Mouse (Mus musculus) heart, embryonic 16.5 days (tissue): ENCODE data around the gene Lyst. TPM values are rescaled to one million over a fixed set of nuclear protein-coding genes. Genes with fewer than 3 reads are reported as not detected.
A peak's percentile ranks its signal among the peaks of the same experiment; 100 is the strongest.

Experiments used
- ATAC-seq: fragments of 200-750 bp; cut with Nextera tagmentation; replicated peaks from 2 replicates; pipeline ENCODE4 v1.8.0; 2017; ENCODE audit warnings: moderate number of reproducible peaks; ENCODE audit not compliant: insufficient read depth, low FRiP score; ENCODE audit errors: extremely low read depth
- H3K27ac ChIP-seq: fragments of 300-500 bp; sonication (generic); 2 replicates; pipeline ENCODE4 v1.5.1; 2014; ENCODE audit warnings: mild to moderate bottlenecking, low read length, control low read depth, moderate library complexity
- H3K27me3 ChIP-seq: fragments of 300-500 bp; sonication (generic); 2 replicates; pipeline ENCODE4 v1.6.1; 2014; ENCODE audit warnings: low read length, mixed read lengths; ENCODE audit not compliant: control insufficient read depth, insufficient read depth
- H3K36me3 ChIP-seq: fragments of 300-500 bp; sonication (generic); 2 replicates; pipeline ENCODE4 v1.6.1; 2014; ENCODE audit not compliant: control insufficient read depth, insufficient read depth
- H3K4me1 ChIP-seq: fragments of 300-500 bp; sonication (generic); 2 replicates; pipeline ENCODE4 v1.6.1; 2014; ENCODE audit warnings: low read length, mixed read lengths; ENCODE audit not compliant: control insufficient read depth, insufficient read depth
- H3K4me2 ChIP-seq: fragments of 300-500 bp; sonication (generic); 2 replicates; pipeline ENCODE4 v1.6.1; 2014; ENCODE audit warnings: low read depth, mild to moderate bottlenecking, control low read depth, low read length
- H3K4me3 ChIP-seq: fragments of 300-500 bp; sonication (generic); 2 replicates; pipeline ENCODE4 v1.5.1; 2014; ENCODE audit warnings: mild to moderate bottlenecking, control low read depth, low read length
- H3K9ac ChIP-seq: fragments of 300-500 bp; sonication (generic); 2 replicates; pipeline ENCODE4 v1.6.1; 2014; ENCODE audit warnings: low read length, control low read depth
- H3K9me3 ChIP-seq: fragments of 300-500 bp; sonication (generic); replicated peaks from 2 replicates; pipeline ENCODE4 v1.6.1; 2016; ENCODE audit warnings: low read length; ENCODE audit not compliant: control insufficient read depth
- WGBS: fragments of 180-500 bp; shearing (Covaris S2); extraction: QIAGEN DNeasy Blood & Tissue Kit; methylation state at CpG from one replicate; pipeline ENCODE4 v1.1.7; 2014; 5-methylcytosine and 5-hydroxymethylcytosine counted together
- polyA plus RNA-seq: library from polyadenylated mRNA; unstranded; fragments of >200 nt; fragmentation: Nextera tagmentation; extraction: Ambion mirVana; gene quantifications from 2 replicates; pipeline ENCODE4 v1.2.1, GENCODE M21; 2015

Lyst gene
- polyA plus RNA-seq, 1 experiment from 2014 or later, result 3.2 TPM

DNA sequence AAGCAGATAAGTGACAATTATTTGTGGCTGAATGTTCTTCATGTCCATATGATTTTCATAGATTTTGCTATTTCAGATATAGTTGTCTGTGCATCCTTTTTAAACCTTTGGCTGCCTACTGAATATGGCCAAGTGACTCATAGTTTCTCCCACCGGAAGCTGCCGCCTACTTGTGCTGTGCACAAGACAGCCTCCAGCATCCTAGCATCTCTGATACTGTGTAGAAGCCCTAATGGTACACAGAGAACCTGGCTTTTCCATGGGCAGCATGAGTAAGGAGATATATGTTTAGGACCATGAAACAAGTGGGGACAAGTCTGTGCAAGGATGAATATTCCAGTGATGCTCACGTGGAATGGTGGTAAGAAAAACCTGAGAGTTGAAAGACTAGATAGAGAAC is 35.0 kb upstream of the Lyst start:
- no peaks in the 10 kb centered on the region for H3K36me3 ChIP-seq
- no peak for ATAC-seq
- H3K4me3 ChIP-seq, result no peak overlapping the region
- no peak overlapping the region for H3K27ac ChIP-seq
- H3K9ac ChIP-seq, result no peak overlapping the region
- WGBS, result 87% methylated on average over 3 of the region's 3 CpGs
- H3K4me2 ChIP-seq, result no peak overlapping the region
- no peaks in the 10 kb centered on the region for H3K9me3 ChIP-seq
- H3K27me3 ChIP-seq, result no peaks in the 10 kb centered on the region
- H3K4me1 ChIP-seq, result 0 out of 2 replicates have a peak, but pooled peaks cover 2% of the 10 kb centered on the region

DNA sequence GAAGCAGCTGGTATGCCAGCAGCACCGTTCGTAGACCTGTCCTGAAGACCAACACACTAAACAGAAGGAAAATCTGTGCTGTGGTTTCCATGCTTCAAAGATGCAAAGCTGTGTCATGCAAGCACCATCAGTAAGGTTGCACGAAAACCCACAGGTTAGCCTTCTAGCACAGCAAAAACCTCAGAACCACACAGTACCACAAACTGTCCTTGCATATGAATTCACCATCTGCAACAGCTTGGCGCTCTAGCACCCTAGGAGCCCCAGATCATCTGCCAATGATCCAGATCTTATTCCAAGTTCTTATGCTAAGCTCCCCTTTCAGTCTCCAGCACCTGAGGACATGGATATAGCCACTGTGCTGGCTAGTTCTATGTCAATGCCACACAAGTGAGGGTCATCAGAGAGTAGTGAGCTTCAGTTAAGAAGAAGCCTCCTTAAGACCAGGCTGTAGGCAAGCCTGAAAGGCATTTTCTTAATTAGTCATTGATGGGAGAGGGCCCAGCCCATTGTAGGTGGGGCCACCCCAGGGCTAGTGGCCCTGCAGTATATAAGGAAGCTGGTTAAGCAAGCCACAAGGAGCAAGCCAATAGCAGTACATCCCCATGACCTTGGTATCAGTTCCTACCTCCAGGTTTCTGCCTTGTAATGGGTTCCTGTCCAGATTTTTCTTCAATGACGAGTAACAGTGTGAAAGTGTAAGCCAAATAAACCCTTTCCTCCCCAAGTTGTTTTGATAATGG is 33.0 kb upstream of the Lyst start:
- no peaks in the 10 kb centered on the region for H3K9me3 ChIP-seq
- H3K4me1 ChIP-seq, result no peaks in the 10 kb centered on the region
- H3K27me3 ChIP-seq, result no peaks in the 10 kb centered on the region
- WGBS, result 67% methylated on average over 5 of the region's 5 CpGs
- no peaks in the 10 kb centered on the region for H3K36me3 ChIP-seq
- no peak overlapping the region for H3K9ac ChIP-seq
- ATAC-seq, result no peak
- H3K4me2 ChIP-seq, result no peak overlapping the region
- H3K27ac ChIP-seq, result no peak overlapping the region
- H3K4me3 ChIP-seq, result no peak overlapping the region

DNA sequence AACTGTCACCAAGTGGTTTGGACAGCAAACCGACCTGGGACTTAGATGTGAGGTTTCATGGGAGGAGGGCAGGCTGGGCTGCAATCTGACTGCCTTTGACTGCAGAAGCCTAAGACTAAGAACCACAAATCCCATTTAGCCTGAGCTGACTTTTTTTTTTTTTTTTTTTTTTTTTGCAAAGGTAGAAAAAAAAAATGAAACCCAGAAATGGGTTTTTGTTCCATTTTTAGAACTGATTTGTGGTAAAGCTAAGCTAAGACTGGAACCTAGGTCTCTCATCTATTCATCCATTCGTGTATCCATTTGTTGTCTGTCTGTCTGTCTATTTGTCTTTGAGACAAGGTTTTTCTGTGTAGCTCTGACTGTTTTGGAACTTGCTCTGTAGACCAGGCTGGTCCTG is 31.9 kb upstream of the Lyst start:
- H3K9me3 ChIP-seq, result no peaks in the 10 kb centered on the region
- WGBS, result 59% methylated on average over 2 of the region's 2 CpGs
- H3K27me3 ChIP-seq, result no peaks in the 10 kb centered on the region
- no peaks in the 10 kb centered on the region for H3K36me3 ChIP-seq
- no peak for ATAC-seq
- no peak overlapping the region for H3K9ac ChIP-seq
- H3K4me1 ChIP-seq, result no peaks in the 10 kb centered on the region
- H3K27ac ChIP-seq, result no peak overlapping the region; the same call in 1 of the 2 replicates
- no peak overlapping the region for H3K4me3 ChIP-seq
- no peak overlapping the region for H3K4me2 ChIP-seq

DNA sequence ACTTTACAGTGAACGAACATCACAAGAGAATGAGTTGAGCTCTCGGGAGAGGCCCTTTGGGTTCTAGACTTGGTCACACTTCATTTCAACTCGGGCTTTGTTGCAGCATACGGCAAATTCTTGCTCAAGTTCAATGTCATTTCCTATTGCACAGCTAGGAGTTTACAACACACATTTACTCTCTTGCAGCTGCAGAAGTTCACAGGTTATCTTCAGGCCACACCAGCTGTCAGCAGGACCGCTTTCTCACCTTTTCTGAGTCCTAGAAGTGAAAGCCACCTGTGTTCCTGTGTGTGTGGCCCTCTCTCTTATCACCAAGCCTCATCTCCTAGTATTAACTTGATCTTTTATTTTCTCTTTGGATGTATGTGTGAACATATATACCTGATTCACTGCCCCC is 31.3 kb upstream of the Lyst start:
- 50% methylated on average over 5 of the region's 5 CpGs for WGBS
- ATAC-seq, result peak; percentile 67

GRCm38 (mm10) chr13:13562571-13562970 is 27.6 kb upstream of the Lyst start:
- no peaks in the 10 kb centered on the region for H3K27me3 ChIP-seq
- no peak for ATAC-seq
- H3K4me1 ChIP-seq, result no peaks in the 10 kb centered on the region
- no peaks in the 10 kb centered on the region for H3K9me3 ChIP-seq
- 83% methylated on average over 6 of the region's 6 CpGs for WGBS
- no peak overlapping the region for H3K4me2 ChIP-seq
- no peak overlapping the region for H3K4me3 ChIP-seq
- H3K36me3 ChIP-seq, result no peaks in the 10 kb centered on the region
- H3K9ac ChIP-seq, result no peak overlapping the region
- no peak overlapping the region for H3K27ac ChIP-seq

More for the DNA sequence above, 31.3 kb upstream of the Lyst start:
- H3K27ac ChIP-seq, result no peak overlapping the region; the same call in 1 of the 2 replicates
- H3K9me3 ChIP-seq, result no peaks in the 10 kb centered on the region
- no peaks in the 10 kb centered on the region for H3K27me3 ChIP-seq
- no peak overlapping the region for H3K4me2 ChIP-seq
- no peak overlapping the region for H3K9ac ChIP-seq
- H3K4me3 ChIP-seq, result no peak overlapping the region
- no peaks in the 10 kb centered on the region for H3K36me3 ChIP-seq
- no peaks in the 10 kb centered on the region for H3K4me1 ChIP-seq

DNA sequence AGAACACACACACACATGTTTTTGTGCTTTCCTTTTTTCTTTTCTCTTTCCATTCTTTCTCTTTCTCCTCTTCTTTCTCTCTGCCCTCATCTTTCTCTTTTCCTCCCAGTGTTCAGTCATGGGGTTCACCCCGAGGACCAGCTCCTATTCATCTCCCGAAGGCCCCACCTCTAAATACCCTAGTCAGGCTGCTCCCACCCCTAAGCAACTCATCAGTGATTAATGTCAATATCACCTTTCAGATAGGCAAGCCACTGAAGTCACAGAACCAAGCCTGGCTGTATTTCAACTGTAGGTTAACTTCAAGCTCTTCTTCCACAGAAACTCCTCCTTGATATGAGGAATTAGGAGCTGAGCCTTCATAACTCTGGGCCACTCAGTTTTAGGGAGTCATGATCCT is 26.1 kb upstream of the Lyst start:
- 50% methylated on average over 2 of the region's 2 CpGs for WGBS
- Histone ChIP-seq H3K9ac (no peak overlapping the region), H3K4me1 (peaks cover 4% of the 10 kb centered on the region; the same call in 1 of the 2 replicates), H3K27ac (peak overlapping the region; percentile 1; the same call in 1 of the 2 replicates), H3K4me2 (no peak overlapping the region), H3K36me3 (no peaks in the 10 kb centered on the region), H3K4me3 (no peak overlapping the region), H3K27me3 (no peaks in the 10 kb centered on the region), H3K9me3 (no peaks in the 10 kb centered on the region)
- ATAC-seq, result 0 out of 2 replicates have a peak, but pooled peaks have one; percentile 3

- ATAC-seq, result peak; percentile 72
- H3K4me1 ChIP-seq, result peaks cover 5% of the 10 kb centered on the region; the same call in 1 of the 2 replicates
- 54% methylated on average over 4 of the region's 4 CpGs for WGBS
- no peaks in the 10 kb centered on the region for H3K27me3 ChIP-seq
- no peak overlapping the region for H3K4me2 ChIP-seq
- no peaks in the 10 kb centered on the region for H3K9me3 ChIP-seq
- no peaks in the 10 kb centered on the region for H3K36me3 ChIP-seq
- no peak overlapping the region for H3K4me3 ChIP-seq
- peak overlapping the region; percentile 1; the same call in 1 of the 2 replicates for H3K27ac ChIP-seq
- no peak overlapping the region for H3K9ac ChIP-seq
Measured at GRCm38 (mm10) chr13:13564541-13564940, 25.7 kb upstream of the Lyst start.

DNA sequence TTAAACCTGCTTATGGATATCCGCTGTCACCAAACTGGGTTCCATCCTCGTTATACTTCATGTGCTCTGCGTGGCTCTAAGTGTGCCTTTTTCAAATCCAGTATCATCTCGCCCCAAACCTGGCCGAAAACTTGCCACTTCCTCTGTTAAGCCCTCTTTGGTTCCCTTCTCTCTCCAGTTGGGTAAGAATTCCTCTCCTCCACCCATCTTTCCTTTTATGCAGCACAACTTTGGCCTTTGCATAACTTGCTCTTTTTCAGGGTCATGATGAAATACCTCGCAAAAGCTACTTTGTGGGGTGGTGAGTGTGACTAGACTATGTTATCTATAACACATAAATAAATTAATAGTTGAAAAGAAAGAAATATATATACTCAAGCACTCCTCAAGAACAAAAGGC is 22.6 kb upstream of the Lyst start:
- Histone ChIP-seq H3K9ac (no peak overlapping the region), H3K27ac (no peak overlapping the region), H3K27me3 (no peaks in the 10 kb centered on the region), H3K9me3 (no peaks in the 10 kb centered on the region), H3K4me2 (no peak overlapping the region), H3K4me1 (peaks cover 5% of the 10 kb centered on the region; the same call in 1 of the 2 replicates), H3K4me3 (no peak overlapping the region), H3K36me3 (no peaks in the 10 kb centered on the region)
- ATAC-seq, result no peak
- WGBS, result 90% methylated on average over 6 of the region's 6 CpGs

- Histone ChIP-seq H3K4me2 (no peak overlapping the region), H3K27me3 (no peaks in the 10 kb centered on the region), H3K4me1 (peaks cover 11% of the 10 kb centered on the region), H3K4me3 (no peak overlapping the region), H3K27ac (no peak overlapping the region), H3K9me3 (no peaks in the 10 kb centered on the region), H3K36me3 (no peaks in the 10 kb centered on the region), H3K9ac (no peak overlapping the region)
- ATAC-seq, result no peak
- WGBS, result 13% methylated on average over 1 of the region's 1 CpGs
Measured at GRCm38 (mm10) chr13:13568824-13569223, 21.4 kb upstream of the Lyst start.
